Mouse (Mus musculus): ENCODE data around the gene Arid1b. TPM values are rescaled to one million over a fixed set of nuclear protein-coding genes. Genes with fewer than 3 reads are reported as not detected.

The Arid1b gene
- polyA plus RNA-seq, 1 experiment from 2014 or later: 7.2 TPM

DNA sequence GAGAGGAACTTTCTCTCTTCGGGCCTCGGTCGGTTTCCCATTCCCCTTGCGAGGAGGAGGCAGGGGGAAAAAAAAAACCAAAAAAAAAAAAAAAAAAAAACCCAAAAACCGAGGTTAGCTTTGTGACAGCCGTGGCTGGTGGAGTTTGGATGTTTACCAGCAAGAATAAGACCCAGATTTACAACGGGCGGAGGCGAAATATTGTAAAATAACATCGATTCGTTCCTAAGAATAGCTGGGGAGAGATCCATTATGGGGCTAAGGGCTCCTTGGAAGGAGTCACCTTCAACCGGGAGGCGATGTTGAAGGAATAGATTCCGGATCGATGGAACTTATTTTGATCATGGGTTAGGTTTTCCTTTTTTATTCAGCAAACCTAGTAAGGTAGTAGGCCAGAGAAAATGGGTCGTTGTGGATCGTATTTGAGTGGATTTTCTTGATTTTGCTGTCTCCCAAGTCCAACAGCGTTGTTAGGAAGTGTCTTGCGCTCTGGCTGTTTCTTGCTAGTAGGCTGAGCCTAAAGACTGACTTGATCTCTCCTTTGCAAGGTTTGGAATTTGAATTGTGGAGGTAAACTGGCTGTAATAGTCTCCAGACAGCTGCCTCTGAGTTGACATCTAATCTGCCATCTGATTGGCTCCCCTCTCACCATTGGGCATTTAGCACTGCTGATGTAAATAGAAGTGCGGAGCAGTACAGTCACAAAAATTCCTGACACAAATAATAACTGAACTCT lies 2.9 kb downstream of the Arid1b start:
- Histone ChIP-seq H3K27ac (ENCODE audit: low read length) (peak overlapping the region; percentile 99), H3K4me1 (ENCODE audit: insufficient read depth, low read depth, low read length) (peaks cover 13% of the 10 kb centered on the region; the same call in 1 of the 2 replicates), H3K9me3 (ENCODE audit: low read length) (no peaks in the 10 kb centered on the region), H3K27me3 (replicated peaks; ENCODE audit: insufficient read depth, low read length) (no peaks in the 10 kb centered on the region), H3K9ac (replicated peaks; ENCODE audit: low read depth) (peak overlapping the region; percentile 93), H3K36me3 (ENCODE audit: insufficient read depth, low read length) (no peaks in the 10 kb centered on the region), H3K4me3 (ENCODE audit: low read depth, low read length) (peak overlapping the region; percentile 95), H3K4me2 (replicated peaks; ENCODE audit: low read depth, low read length) (peak overlapping the region; percentile 85)
- WGBS: under 1% methylated on average over 20 of the region's 20 CpGs
- DNase-seq (ENCODE audit: low spot score): peak; percentile 81
- no peak for ATAC-seq
- TF ChIP-seq CTCF (IDR thresholded peaks at IDR 0.05): no peak

DNA sequence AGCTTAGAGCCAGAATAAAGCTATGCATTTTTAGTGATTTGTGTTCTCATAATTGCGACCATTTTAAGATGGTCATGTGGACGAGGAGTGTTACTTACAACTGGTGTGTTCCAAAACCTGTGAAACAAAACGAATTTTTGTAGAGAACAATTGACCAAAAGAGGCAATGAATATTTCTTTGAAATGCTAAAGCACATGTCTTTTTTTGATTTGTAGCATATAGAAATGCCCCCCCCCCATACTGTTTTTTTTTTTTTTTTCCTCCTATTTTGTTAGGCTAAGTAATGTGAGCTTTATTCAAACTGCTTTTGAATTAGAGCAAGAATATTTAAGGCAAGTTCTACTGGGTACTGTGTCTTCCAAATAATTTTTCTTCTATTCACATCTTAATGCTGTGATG lies 3.8 kb downstream of the Arid1b start:
- ATAC-seq (no peak), DNase-seq (ENCODE audit: low spot score) (no peak)
- no peak overlapping the region for H3K27ac ChIP-seq (ENCODE audit: low read length)
- H3K36me3 ChIP-seq (ENCODE audit: insufficient read depth, low read length): no peaks in the 10 kb centered on the region
- no peaks in the 10 kb centered on the region for H3K27me3 ChIP-seq (replicated peaks; ENCODE audit: insufficient read depth, low read length)
- no peak overlapping the region for H3K4me3 ChIP-seq (ENCODE audit: low read depth, low read length)
- H3K9ac ChIP-seq (replicated peaks; ENCODE audit: low read depth): no peak overlapping the region
- TF ChIP-seq EP300 (IDR thresholded peaks at IDR 0.05): no peak
- 47% methylated on average over 3 of the region's 3 CpGs for WGBS
- H3K4me1 ChIP-seq (ENCODE audit: insufficient read depth, low read depth, low read length): peaks cover 13% of the 10 kb centered on the region; the same call in 1 of the 2 replicates
- no peaks in the 10 kb centered on the region for H3K9me3 ChIP-seq (ENCODE audit: low read length)
- H3K4me2 ChIP-seq (replicated peaks; ENCODE audit: low read depth, low read length): 0 out of 2 replicates have a peak overlapping the region, but pooled peaks have one; percentile 1

DNA sequence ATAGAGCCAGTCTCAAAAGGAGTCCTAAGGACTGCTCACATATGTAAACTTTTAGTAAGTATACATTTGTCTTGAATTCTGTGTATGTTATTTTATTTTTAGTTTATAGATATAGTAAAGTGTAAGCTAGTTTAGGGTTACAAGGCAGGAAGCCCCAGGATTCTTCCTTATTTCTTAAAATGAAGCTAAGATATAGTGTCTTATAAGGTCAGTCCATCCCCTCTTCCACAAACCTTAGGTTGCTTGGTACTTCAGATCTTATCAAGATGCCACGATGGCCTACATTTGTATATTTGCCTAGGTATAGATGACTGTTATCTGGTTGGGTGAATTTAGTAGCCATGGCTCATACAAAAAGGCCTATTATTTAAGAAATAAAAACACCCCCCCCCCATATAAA lies 5.1 kb downstream of the Arid1b start:
- DNase-seq (ENCODE audit: low spot score): no peak
- ATAC-seq: no peak
- 33% methylated on average over 1 of the region's 1 CpGs for WGBS
- no peak overlapping the region for H3K9ac ChIP-seq (replicated peaks; ENCODE audit: low read depth)
- H3K36me3 ChIP-seq (ENCODE audit: insufficient read depth, low read length): no peaks in the 10 kb centered on the region
- H3K4me1 ChIP-seq (ENCODE audit: insufficient read depth, low read depth, low read length): peaks cover 18% of the 10 kb centered on the region
- TF ChIP-seq EP300 (IDR thresholded peaks at IDR 0.05): no peak
- no peak for TF ChIP-seq CTCF (IDR thresholded peaks at IDR 0.05)
- no peak overlapping the region for H3K4me3 ChIP-seq (ENCODE audit: low read depth, low read length)
- no peaks in the 10 kb centered on the region for H3K9me3 ChIP-seq (ENCODE audit: low read length)
- H3K4me2 ChIP-seq (replicated peaks; ENCODE audit: low read depth, low read length): no peak overlapping the region
- H3K27ac ChIP-seq (ENCODE audit: low read length): no peak overlapping the region
- H3K27me3 ChIP-seq (replicated peaks; ENCODE audit: insufficient read depth, low read length): no peaks in the 10 kb centered on the region

DNA sequence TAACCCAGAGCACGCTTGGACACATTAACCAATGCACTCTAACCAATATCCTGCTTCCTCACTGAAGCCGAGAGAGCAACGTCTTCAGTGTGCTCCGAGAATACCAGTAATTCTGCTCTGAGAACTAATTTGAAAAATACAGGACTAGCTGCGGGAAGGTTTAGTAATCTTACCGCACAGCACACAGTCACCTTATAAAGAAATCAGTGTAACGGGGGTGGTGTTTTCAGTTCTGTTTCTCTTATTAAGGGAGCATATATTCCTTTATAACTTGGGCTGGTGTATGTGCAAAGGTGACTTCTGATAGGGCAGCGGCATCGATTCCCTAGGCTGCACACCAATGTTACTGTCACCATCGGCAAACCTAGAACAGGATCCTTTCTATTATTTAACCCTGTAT lies 5.9 kb downstream of the Arid1b start:
- H3K27me3 ChIP-seq (replicated peaks; ENCODE audit: insufficient read depth, low read length): no peaks in the 10 kb centered on the region
- H3K4me2 ChIP-seq (replicated peaks; ENCODE audit: low read depth, low read length): 0 out of 2 replicates have a peak overlapping the region, but pooled peaks have one; percentile 2
- H3K9ac ChIP-seq (replicated peaks; ENCODE audit: low read depth): no peak overlapping the region
- peaks cover 25% of the 10 kb centered on the region for H3K4me1 ChIP-seq (ENCODE audit: insufficient read depth, low read depth, low read length)
- H3K27ac ChIP-seq (ENCODE audit: low read length): no peak overlapping the region
- H3K4me3 ChIP-seq (ENCODE audit: low read depth, low read length): no peak overlapping the region
- peak; percentile 4 for DNase-seq (ENCODE audit: low spot score)
- no peaks in the 10 kb centered on the region for H3K9me3 ChIP-seq (ENCODE audit: low read length)
- H3K36me3 ChIP-seq (ENCODE audit: insufficient read depth, low read length): no peaks in the 10 kb centered on the region
- 55% methylated on average over 10 of the region's 10 CpGs for WGBS
- ATAC-seq: no peak
- TF ChIP-seq CTCF (IDR thresholded peaks at IDR 0.05): no peak
- TF ChIP-seq EP300 (IDR thresholded peaks at IDR 0.05): no peak

DNA sequence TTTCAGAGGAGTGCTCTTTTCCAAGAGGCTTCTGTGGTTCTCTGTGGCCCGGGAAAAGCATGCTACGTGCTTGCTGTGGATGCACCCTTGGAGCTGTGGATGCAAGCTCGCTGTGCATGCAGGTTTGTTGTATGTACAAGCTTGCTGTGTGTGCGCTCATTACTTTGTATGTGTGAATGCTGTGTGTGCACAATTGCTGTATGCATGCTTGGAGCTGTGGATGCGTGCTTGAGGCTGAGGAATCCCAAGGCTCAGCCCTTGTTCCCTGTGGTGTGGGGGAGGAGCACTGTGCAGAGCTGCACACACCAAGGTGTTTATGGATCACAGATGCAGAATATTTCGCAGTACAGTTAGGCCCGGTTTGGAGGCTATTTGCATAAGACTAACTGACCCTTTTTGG lies 6.7 kb downstream of the Arid1b start:
- no peak for ATAC-seq
- no peak overlapping the region for H3K4me2 ChIP-seq (replicated peaks; ENCODE audit: low read depth, low read length)

DNA sequence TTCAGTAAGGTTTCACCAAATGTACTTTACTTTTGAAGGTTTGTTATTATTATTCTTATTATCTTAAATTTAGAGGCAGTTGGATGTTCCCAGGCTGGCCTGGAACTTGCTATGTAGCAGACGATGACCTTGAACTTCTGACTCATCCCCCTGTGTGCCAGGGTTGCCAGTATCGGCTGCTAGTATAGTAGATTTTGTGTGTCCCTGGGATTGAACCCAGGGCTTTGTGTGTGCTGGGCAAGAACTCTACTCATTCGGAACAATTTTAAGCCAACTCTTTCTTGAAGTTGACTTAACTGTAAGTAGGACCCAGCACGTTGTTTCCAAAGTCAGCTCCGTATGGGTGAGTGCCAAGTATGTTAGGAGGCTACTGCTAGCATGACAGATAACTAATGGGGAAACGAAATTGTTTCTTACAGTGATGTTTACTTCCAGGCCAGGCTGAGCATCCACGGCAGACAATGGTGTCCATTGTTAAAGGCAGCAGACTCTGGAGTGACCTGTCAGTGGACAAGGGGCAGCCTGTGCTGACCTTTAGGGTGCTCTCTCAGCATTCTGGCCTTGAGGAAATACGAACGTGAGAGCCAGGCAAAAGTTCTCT lies 7.5 kb downstream of the Arid1b start:
- no peaks in the 10 kb centered on the region for H3K27me3 ChIP-seq (replicated peaks; ENCODE audit: insufficient read depth, low read length)
- no peak overlapping the region for H3K4me2 ChIP-seq (replicated peaks; ENCODE audit: low read depth, low read length)

More for the DNA sequence above, 6.7 kb downstream of the Arid1b start:
- no peaks in the 10 kb centered on the region for H3K9me3 ChIP-seq (ENCODE audit: low read length)
- no peak overlapping the region for H3K27ac ChIP-seq (ENCODE audit: low read length)
- no peak overlapping the region for H3K9ac ChIP-seq (replicated peaks; ENCODE audit: low read depth)
- no peaks in the 10 kb centered on the region for H3K36me3 ChIP-seq (ENCODE audit: insufficient read depth, low read length)
- WGBS: 62% methylated on average over 7 of the region's 7 CpGs
- H3K4me3 ChIP-seq (ENCODE audit: low read depth, low read length): no peak overlapping the region
- no peaks in the 10 kb centered on the region for H3K27me3 ChIP-seq (replicated peaks; ENCODE audit: insufficient read depth, low read length)
- H3K4me1 ChIP-seq (ENCODE audit: insufficient read depth, low read depth, low read length): peaks cover 29% of the 10 kb centered on the region
- no peak for DNase-seq (ENCODE audit: low spot score)
- TF ChIP-seq CTCF (IDR thresholded peaks at IDR 0.05) (no peak), EP300 (IDR thresholded peaks at IDR 0.05) (no peak)

More for the DNA sequence above, 7.5 kb downstream of the Arid1b start:
- no peak for TF ChIP-seq CTCF (IDR thresholded peaks at IDR 0.05)
- peak; percentile 39 for TF ChIP-seq EP300 (IDR thresholded peaks at IDR 0.05)
- H3K9ac ChIP-seq (replicated peaks; ENCODE audit: low read depth): no peak overlapping the region
- no peak overlapping the region for H3K27ac ChIP-seq (ENCODE audit: low read length)
- no peaks in the 10 kb centered on the region for H3K9me3 ChIP-seq (ENCODE audit: low read length)
- peaks cover 32% of the 10 kb centered on the region for H3K4me1 ChIP-seq (ENCODE audit: insufficient read depth, low read depth, low read length)
- ATAC-seq (peak; percentile 43), DNase-seq (ENCODE audit: low spot score) (peak; percentile 68)
- WGBS: 24% methylated on average over 9 of the region's 9 CpGs
- no peaks in the 10 kb centered on the region for H3K36me3 ChIP-seq (ENCODE audit: insufficient read depth, low read length)
- H3K4me3 ChIP-seq (ENCODE audit: low read depth, low read length): no peak overlapping the region

Data from lung, postnatal 0 days (tissue).